Mouse (Mus musculus): ENCODE data around the gene Lrp6. TPM values are rescaled to one million over a fixed set of nuclear protein-coding genes. Genes with fewer than 3 reads are reported as not detected.

Gene Lrp6
- polyA plus RNA-seq (2016; fragmentation: Nextera tagmentation; extraction: Ambion mirVana): 32.0 and 33.3 TPM in 2 replicates

GRCm38 (mm10) chr6:134566818-134567485, at the start of gene Lrp6:
Lrp6 (minus strand) TSS chr6:134566965.
- WGBS: under 1% methylated on average over 80 of the region's 99 CpGs
- H3K27me3 ChIP-seq: no peaks in the 10 kb centered on the region
- peak within 1 kb of the TSS; percentile 99 for H3K27ac ChIP-seq
- peak; percentile 95 for ATAC-seq (ENCODE audit: low FRiP score)
- peak within 1 kb of the TSS; percentile 76 for H3K4me2 ChIP-seq
- H3K9me3 ChIP-seq: no peaks in the 10 kb centered on the region
- H3K4me3 ChIP-seq (replicated peaks): peak within 1 kb of the TSS; percentile 97
- H3K4me1 ChIP-seq: peaks cover 24% of the 10 kb centered on the region
- no peaks in the 10 kb centered on the region for H3K36me3 ChIP-seq (replicated peaks)
- H3K9ac ChIP-seq: peak within 1 kb of the TSS; percentile 95

DNA sequence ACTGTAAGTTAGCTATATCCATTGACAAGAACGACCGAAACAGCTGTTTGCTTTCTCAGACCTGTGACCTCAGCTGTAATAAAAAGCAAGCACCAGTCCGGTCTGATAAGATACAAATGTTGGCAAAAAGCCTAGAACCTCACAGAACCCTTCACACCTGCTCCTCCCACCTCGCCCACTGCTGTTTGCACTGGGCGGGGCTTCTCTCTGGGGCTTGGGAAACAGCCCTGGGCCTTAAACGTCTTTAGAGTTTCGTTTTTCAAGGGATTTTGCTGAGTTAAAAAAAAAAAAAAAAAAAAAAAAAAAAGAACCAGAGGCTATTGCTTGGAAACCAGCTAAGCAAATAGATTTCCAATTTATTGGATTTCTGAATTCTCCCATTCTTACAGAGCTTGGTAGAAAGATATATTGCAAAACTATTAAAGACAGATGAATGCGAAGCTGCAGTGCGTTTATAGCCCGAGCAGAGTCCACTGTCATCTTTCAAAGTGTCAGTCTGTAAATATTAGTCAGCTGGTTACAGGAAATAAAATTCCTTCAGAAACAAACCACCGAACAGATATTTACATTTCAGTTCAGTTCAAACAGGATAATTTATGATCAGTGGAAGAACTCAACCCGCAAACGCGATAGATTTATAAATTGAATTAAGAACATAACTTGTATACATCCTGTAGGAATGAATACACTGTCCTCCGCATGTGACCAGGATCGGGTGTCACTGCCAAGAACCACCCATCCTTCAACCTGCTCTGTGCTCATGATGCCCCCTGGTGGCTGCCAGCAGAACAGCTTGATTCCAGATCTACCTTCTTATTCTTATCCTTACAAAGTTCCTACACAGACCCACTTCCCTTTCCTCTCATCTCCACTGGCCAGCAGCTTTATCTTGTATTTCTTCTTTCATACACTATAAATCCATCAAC, 48.2 kb upstream of the Lrp6 start:
- Histone ChIP-seq H3K4me3 (replicated peaks) (no peak overlapping the region), H3K4me1 (no peaks in the 10 kb centered on the region), H3K9me3 (no peaks in the 10 kb centered on the region), H3K27me3 (no peaks in the 10 kb centered on the region), H3K4me2 (no peak overlapping the region), H3K27ac (no peak overlapping the region), H3K9ac (no peak overlapping the region), H3K36me3 (replicated peaks) (no peaks in the 10 kb centered on the region)
- peak; percentile 70 for ATAC-seq (ENCODE audit: low FRiP score)
- WGBS: 25% methylated on average over 16 of the region's 16 CpGs

DNA sequence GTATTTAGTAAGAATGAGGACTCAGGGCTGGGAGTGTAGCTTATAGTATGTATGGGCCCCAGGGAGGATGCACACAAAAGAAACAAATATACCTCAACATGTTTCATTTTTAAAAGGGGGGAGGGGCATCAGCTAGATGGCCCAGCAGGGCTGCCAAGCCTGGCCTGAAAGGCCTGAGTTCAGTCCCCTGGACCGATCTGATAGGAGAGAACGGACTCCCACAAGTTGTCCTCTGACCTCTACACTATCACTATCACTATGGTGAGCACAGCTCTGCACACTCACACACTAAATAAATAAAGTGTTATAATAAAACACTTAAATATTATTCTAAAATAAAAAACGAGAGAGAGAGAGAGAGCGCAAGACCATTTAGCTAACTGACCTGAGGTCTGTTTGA, 47.6 kb upstream of the Lrp6 start:
- no peak for ATAC-seq (ENCODE audit: low FRiP score)
- WGBS: 79% methylated on average over 4 of the region's 4 CpGs
- no peak overlapping the region for H3K9ac ChIP-seq

DNA sequence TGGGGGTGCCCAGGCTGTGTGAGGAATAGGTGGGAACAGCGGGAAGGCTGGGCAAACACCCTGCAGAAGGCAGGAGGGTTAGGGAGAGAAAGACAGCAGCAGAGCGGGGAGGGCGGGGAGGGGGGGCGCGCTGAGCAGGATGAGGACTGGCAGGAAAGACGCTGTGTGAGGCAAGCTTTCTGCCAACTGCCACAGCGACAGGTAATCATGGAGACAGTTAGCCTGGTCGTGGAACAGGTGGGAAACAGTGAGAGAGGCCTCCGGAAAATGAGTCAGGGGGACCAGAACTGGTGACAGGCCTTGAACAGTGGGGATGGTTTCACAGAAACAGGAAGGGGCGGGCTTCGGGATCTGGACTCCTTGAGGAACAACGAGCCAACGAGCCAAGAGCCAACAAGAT, 45.1 kb upstream of the Lrp6 start:
- ATAC-seq (ENCODE audit: low FRiP score): no peak
- H3K27me3 ChIP-seq: no peaks in the 10 kb centered on the region
- no peak overlapping the region for H3K4me2 ChIP-seq
- H3K4me1 ChIP-seq: no peaks in the 10 kb centered on the region
- H3K27ac ChIP-seq: no peak overlapping the region
- no peaks in the 10 kb centered on the region for H3K9me3 ChIP-seq
- H3K4me3 ChIP-seq (replicated peaks): no peak overlapping the region
- no peaks in the 10 kb centered on the region for H3K36me3 ChIP-seq (replicated peaks)
- no peak overlapping the region for H3K9ac ChIP-seq
- WGBS: 79% methylated on average over 13 of the region's 13 CpGs

More for the DNA sequence above, 47.6 kb upstream of the Lrp6 start:
- Histone ChIP-seq H3K27me3 (no peaks in the 10 kb centered on the region), H3K36me3 (replicated peaks) (no peaks in the 10 kb centered on the region), H3K4me3 (replicated peaks) (no peak overlapping the region), H3K9me3 (no peaks in the 10 kb centered on the region), H3K4me2 (no peak overlapping the region), H3K4me1 (no peaks in the 10 kb centered on the region), H3K27ac (no peak overlapping the region)

- H3K27ac ChIP-seq: no peak overlapping the region
- ATAC-seq (ENCODE audit: low FRiP score): no peak
- no peaks in the 10 kb centered on the region for H3K36me3 ChIP-seq (replicated peaks)
- 0 out of 2 replicates have a peak, but pooled peaks cover 3% of the 10 kb centered on the region for H3K4me1 ChIP-seq
- H3K9ac ChIP-seq: no peak overlapping the region
- no peaks in the 10 kb centered on the region for H3K27me3 ChIP-seq
- H3K4me3 ChIP-seq (replicated peaks): no peak overlapping the region
- 94% methylated on average over 9 of the region's 9 CpGs for WGBS
- H3K4me2 ChIP-seq: no peak overlapping the region
- no peaks in the 10 kb centered on the region for H3K9me3 ChIP-seq
Observed at GRCm38 (mm10) chr6:134610380-134610779, 43.6 kb upstream of the Lrp6 start.

GRCm38 (mm10) chr6:134606949-134607746, 40.4 kb upstream of the Lrp6 start:
- 0 out of 2 replicates have a peak, but pooled peaks cover 3% of the 10 kb centered on the region for H3K4me1 ChIP-seq
- H3K4me3 ChIP-seq (replicated peaks): no peak overlapping the region
- no peak overlapping the region for H3K9ac ChIP-seq
- no peak overlapping the region for H3K27ac ChIP-seq
- H3K27me3 ChIP-seq: no peaks in the 10 kb centered on the region
- no peaks in the 10 kb centered on the region for H3K9me3 ChIP-seq
- H3K36me3 ChIP-seq (replicated peaks): no peaks in the 10 kb centered on the region
- WGBS: 55% methylated on average over 9 of the region's 9 CpGs
- ATAC-seq (ENCODE audit: low FRiP score): 0 out of 2 replicates have a peak, but pooled peaks have one; percentile 41
- no peak overlapping the region for H3K4me2 ChIP-seq

GRCm38 (mm10) chr6:134606540-134606939, 39.8 kb upstream of the Lrp6 start:
- H3K4me3 ChIP-seq (replicated peaks): no peak overlapping the region
- no peaks in the 10 kb centered on the region for H3K27me3 ChIP-seq
- no peaks in the 10 kb centered on the region for H3K36me3 ChIP-seq (replicated peaks)
- H3K9me3 ChIP-seq: no peaks in the 10 kb centered on the region
- no peak overlapping the region for H3K9ac ChIP-seq
- 62% methylated on average over 6 of the region's 6 CpGs for WGBS
- no peak for ATAC-seq (ENCODE audit: low FRiP score)
- H3K4me1 ChIP-seq: 0 out of 2 replicates have a peak, but pooled peaks cover 3% of the 10 kb centered on the region
- no peak overlapping the region for H3K4me2 ChIP-seq
- H3K27ac ChIP-seq: no peak overlapping the region

DNA sequence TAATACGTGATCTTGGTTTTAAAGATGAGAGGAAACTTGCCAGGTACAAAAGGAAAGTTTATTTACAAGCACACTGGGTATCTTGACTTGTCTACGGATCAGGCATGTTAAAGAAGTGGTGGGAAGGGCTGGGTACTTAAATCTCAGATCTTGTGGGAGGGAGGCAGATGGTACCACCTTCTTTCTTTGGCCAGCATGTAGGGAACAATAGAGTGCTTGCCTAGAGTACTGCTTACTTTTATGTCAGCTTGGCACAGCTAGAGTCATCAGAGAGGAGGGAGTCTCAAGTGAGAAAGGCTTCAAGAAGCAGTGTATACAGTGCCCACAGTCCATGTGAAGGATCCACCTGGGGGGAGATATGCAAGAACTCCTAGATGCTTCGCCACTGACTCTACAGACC, 38.4 kb upstream of the Lrp6 start:
- WGBS: 88% methylated on average over 3 of the region's 3 CpGs
- Histone ChIP-seq H3K9me3 (no peaks in the 10 kb centered on the region), H3K27ac (no peak overlapping the region), H3K36me3 (replicated peaks) (no peaks in the 10 kb centered on the region), H3K4me1 (0 out of 2 replicates have a peak, but pooled peaks cover 3% of the 10 kb centered on the region), H3K27me3 (no peaks in the 10 kb centered on the region), H3K9ac (no peak overlapping the region), H3K4me3 (replicated peaks) (no peak overlapping the region), H3K4me2 (no peak overlapping the region)
- ATAC-seq (ENCODE audit: low FRiP score): no peak

DNA sequence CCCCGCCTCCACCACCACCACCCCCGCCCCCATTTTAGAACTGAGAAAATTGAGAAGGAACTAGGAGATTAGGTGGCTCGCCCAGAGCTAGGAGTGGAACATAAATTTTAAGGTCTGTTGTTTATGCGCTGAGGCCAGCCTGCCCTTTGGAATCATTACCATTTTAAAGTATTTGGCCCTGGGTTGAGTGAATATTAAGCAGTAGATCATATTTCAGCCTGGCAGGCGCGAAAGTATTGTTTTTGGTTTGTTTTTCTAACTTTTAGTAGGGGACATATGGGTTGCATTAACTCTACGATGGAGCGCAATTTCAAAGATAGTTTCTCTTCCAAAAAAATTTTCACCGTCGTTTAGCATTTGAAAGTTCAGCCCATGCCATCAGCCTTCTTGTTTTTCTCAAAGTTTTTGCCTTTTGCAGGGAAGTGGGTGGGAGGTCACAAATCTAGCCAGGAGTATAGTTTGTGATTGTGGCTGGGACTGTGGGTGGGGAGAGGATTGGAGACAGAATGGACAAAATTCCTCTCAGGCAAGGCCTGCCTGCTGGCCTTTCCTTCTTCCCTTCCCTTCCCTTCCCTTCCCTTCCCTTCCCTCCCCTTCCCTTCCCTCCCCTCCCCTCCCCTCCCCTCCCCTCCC, 35.7 kb upstream of the Lrp6 start:
- Histone ChIP-seq H3K4me2 (no peak overlapping the region), H3K27me3 (no peaks in the 10 kb centered on the region), H3K9me3 (no peaks in the 10 kb centered on the region), H3K4me3 (replicated peaks) (no peak overlapping the region), H3K9ac (no peak overlapping the region), H3K27ac (no peak overlapping the region), H3K4me1 (0 out of 2 replicates have a peak, but pooled peaks cover 3% of the 10 kb centered on the region), H3K36me3 (replicated peaks) (no peaks in the 10 kb centered on the region)
- ATAC-seq (ENCODE audit: low FRiP score): no peak
- WGBS: 62% methylated on average over 10 of the region's 10 CpGs

GRCm38 (mm10) chr6:134601766-134602165, 35.0 kb upstream of the Lrp6 start:
- no peak for ATAC-seq (ENCODE audit: low FRiP score)
- Histone ChIP-seq H3K9me3 (no peaks in the 10 kb centered on the region), H3K9ac (no peak overlapping the region), H3K4me2 (no peak overlapping the region), H3K4me1 (0 out of 2 replicates have a peak, but pooled peaks cover 2% of the 10 kb centered on the region), H3K27ac (no peak overlapping the region), H3K36me3 (replicated peaks) (no peaks in the 10 kb centered on the region), H3K4me3 (replicated peaks) (no peak overlapping the region), H3K27me3 (no peaks in the 10 kb centered on the region)
- WGBS: 67% methylated on average over 3 of the region's 3 CpGs

DNA sequence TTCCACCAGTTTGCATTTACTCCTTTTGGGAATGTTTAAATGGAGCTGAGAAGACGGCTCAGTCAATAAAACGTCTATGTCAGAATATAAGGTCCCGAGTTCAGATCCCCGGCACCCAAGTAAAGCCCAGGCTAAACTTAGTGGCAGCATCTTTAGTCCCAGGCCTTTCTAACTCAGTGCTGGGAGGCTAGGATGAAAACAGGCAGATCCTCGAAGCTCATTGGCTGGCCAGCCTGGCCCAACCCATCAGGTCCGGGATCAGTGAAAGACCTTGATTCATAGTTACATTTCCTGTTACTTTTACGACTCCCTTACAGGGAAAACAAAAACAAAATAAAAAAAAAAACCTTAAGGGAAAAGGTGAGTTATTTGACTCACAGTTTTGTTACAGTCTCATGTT, 34.4 kb upstream of the Lrp6 start:
- no peak for ATAC-seq (ENCODE audit: low FRiP score)
- Histone ChIP-seq H3K36me3 (replicated peaks) (no peaks in the 10 kb centered on the region), H3K27ac (no peak overlapping the region), H3K4me1 (no peaks in the 10 kb centered on the region), H3K4me2 (no peak overlapping the region), H3K27me3 (no peaks in the 10 kb centered on the region), H3K9me3 (no peaks in the 10 kb centered on the region), H3K4me3 (replicated peaks) (no peak overlapping the region), H3K9ac (no peak overlapping the region)
- 65% methylated on average over 7 of the region's 7 CpGs for whole genome bisulfite sequencing

Data from forebrain, embryonic 12.5 days (tissue).